Mouse (Mus musculus): ENCODE measurements at regions not wholly inside any gene's neighbourhood (a gene's known extent, or its start where the extent isn't known, plus 50 kb on each side); places are given as distances from the start of the nearest gene placed in this dataset.

DNA sequence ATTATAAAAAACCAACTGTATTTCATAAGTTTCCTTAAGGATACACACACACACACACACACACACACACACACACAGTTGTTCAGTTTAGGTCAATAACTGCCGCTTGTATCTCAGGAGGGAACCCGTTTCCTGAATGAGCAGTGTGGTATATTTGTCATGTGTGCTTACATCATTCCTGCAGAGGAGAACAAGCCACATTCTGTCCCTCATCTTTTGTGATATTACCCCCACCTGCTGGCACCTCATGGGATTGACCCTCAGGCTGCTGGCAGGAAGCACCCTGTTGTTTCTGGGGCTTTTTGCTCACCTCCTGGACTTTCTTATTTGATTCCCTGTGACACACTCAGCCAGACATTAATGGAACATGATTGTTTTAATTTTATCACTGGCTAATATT, 66.4 kb upstream of the Htr1a start:
- Histone ChIP-seq H3K27ac (replicated peaks) (no peak overlapping the region), H3K9ac (no peak overlapping the region), H3K4me2 (no peak overlapping the region), H3K4me1 (replicated peaks) (no peaks in the 10 kb centered on the region), H3K9me3 (replicated peaks) (no peaks in the 10 kb centered on the region), H3K36me3 (replicated peaks) (no peaks in the 10 kb centered on the region), H3K4me3 (replicated peaks) (no peak overlapping the region), H3K27me3 (no peaks in the 10 kb centered on the region)
- 0% methylated on average over 2 of the region's 2 CpGs for whole genome bisulfite sequencing (ENCODE audit: insufficient replicate concordance)
- peak; percentile 28; the same call in 1 of the 2 replicates for ATAC-seq (ENCODE audit: insufficient read depth)

DNA sequence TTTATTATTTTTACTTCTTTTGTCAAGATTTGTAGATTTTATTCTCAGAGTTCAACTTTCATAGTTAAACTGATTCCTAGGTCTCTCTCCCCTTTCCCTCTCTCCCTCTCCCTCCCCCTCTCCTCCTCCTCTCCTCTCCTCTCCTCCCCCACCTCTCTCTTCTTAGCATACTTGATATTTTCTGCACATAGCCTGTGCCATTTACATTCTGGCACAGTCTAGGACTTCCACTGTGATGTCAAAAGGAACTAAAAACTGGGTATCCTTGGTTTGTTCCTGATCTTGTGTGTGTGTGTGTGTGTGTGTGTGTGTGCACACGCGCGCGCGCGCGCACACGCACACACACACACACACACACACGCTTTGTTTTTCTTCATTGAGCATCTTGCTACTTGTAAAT, 64.9 kb upstream of the Htr1a start:
- no peak overlapping the region for H3K9ac ChIP-seq
- H3K4me2 ChIP-seq, result no peak overlapping the region
- no peaks in the 10 kb centered on the region for H3K36me3 ChIP-seq (replicated peaks)
- H3K4me1 ChIP-seq (replicated peaks), result no peaks in the 10 kb centered on the region
- no peak overlapping the region for H3K4me3 ChIP-seq (replicated peaks)
- no peak overlapping the region for H3K27ac ChIP-seq (replicated peaks)
- no peak for ATAC-seq (ENCODE audit: insufficient read depth)
- WGBS (ENCODE audit: insufficient replicate concordance), result 80% methylated on average over 9 of the region's 9 CpGs
- no peaks in the 10 kb centered on the region for H3K27me3 ChIP-seq
- H3K9me3 ChIP-seq (replicated peaks), result no peaks in the 10 kb centered on the region

DNA sequence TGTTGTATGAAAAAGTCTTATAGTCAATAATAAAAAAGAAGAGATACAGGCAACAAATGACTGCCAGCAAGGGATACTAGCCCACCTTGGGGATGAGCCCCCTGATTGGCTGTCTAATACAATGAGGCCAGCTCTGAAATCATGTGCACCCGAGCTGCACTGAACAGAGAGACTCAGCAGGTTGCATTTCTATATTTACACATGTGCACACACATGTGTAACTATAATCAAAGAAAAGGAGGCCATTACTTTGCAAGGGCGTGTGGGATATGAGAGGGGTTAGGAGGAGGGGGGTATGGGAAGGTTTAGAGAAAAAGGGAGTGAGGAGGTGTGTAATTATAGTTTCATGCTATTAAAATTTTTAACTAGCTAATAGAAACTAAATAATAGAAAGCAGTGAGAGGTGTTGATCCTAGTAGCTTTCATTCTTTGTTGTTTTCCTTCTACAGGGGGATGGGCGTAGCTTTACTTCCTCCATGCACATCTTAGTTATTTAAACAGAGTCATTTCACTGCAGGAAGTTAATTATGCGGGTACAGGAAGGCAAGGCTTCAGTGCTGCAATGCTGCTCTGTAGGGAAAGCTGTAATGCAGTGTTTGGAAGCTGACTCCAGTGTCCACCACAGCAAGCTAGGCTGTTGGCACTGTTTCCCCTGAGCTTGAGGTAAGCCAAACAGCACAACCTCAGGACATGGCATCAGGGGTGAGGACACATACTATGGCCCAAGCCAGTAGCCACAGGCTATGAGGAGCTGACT, 56.2 kb upstream of the Htr1a start:
- Histone ChIP-seq H3K9ac (no peak overlapping the region), H3K9me3 (replicated peaks) (no peaks in the 10 kb centered on the region), H3K27ac (replicated peaks) (no peak overlapping the region), H3K36me3 (replicated peaks) (no peaks in the 10 kb centered on the region), H3K4me1 (replicated peaks) (no peaks in the 10 kb centered on the region), H3K4me3 (replicated peaks) (no peak overlapping the region), H3K27me3 (no peaks in the 10 kb centered on the region), H3K4me2 (no peak overlapping the region)
- 41% methylated on average over 4 of the region's 4 CpGs for WGBS (ENCODE audit: insufficient replicate concordance)
- ATAC-seq (ENCODE audit: insufficient read depth), result no peak
